Mouse (Mus musculus) heart, adult 2 months (tissue): ENCODE measurements around the gene Rpap1. TPM values are rescaled to one million over a fixed set of nuclear protein-coding genes. Genes with fewer than 3 reads are reported as not detected.
A peak's percentile ranks its signal among the peaks of the same experiment; 100 is the strongest.

Source experiments
- DNase-seq, 2 experiments: peaks; one replicate each; pipeline ENCODE4 v3.0.0; 2021
- H3K27ac ChIP-seq: fragments of 200-600 bp; 2 replicates; pipeline ENCODE4 v1.8.1; 2022
- H3K27me3 ChIP-seq: fragments of 200-500 bp; 2 replicates; pipeline ENCODE4 v1.6.1; 2012; ENCODE audit warnings: mild to moderate bottlenecking, low read length, inconsistent platforms, mixed read lengths; ENCODE audit not compliant: control insufficient read depth, insufficient read depth
- H3K36me3 ChIP-seq: fragments of 200-500 bp; 2 replicates; pipeline ENCODE4 v1.6.1; 2012; ENCODE audit warnings: low read length, inconsistent platforms; ENCODE audit not compliant: control insufficient read depth, insufficient read depth
- H3K4me1 ChIP-seq: fragments of 200-500 bp; 2 replicates; pipeline ENCODE4 v1.6.1; 2011; ENCODE audit warnings: low read length; ENCODE audit not compliant: control insufficient read depth, insufficient read depth
- H3K4me3 ChIP-seq: fragments of 200-600 bp; 2 replicates; pipeline ENCODE4 v1.8.1; 2022
- H3K79me2 ChIP-seq: fragments of 200-500 bp; replicated peaks from 2 replicates; pipeline ENCODE4 v1.6.1; 2012; ENCODE audit warnings: mild to moderate bottlenecking, inconsistent platforms, low read length, moderate library complexity, mixed read lengths; ENCODE audit not compliant: control insufficient read depth, insufficient read depth
- H3K9ac ChIP-seq: fragments of 200-500 bp; 2 replicates; pipeline ENCODE4 v1.6.1; 2012; ENCODE audit warnings: low read depth, mild to moderate bottlenecking, control low read depth, inconsistent platforms, low read length, mixed read lengths
- CTCF ChIP-seq: fragments of 200-600 bp; IDR thresholded peaks from 2 replicates; pipeline ENCODE4 v1.8.1; 2022; ENCODE audit warnings: antibody characterized with exemption, mild to moderate bottlenecking, moderate library complexity
- EP300 ChIP-seq: fragments of 200-500 bp; IDR thresholded peaks from 2 replicates; pipeline ENCODE4 v1.6.1; 2011; ENCODE audit warnings: low read depth, low read length, control low read depth; ENCODE audit not compliant: insufficient read depth
- POLR2A ChIP-seq: fragments of 200-500 bp; IDR thresholded peaks from 2 replicates; pipeline ENCODE4 v1.6.1; 2011; ENCODE audit warnings: mild to moderate bottlenecking, low read depth, low read length, control low read depth; ENCODE audit not compliant: insufficient read depth
- WGBS: fragments of 180-500 bp; shearing (Covaris S2); methylation state at CpG from one replicate; pipeline ENCODE4 v1.1.7; 2018; 5-methylcytosine and 5-hydroxymethylcytosine counted together
- intact Hi-C: fragments of 180-260 bp; cut with DNase I; formaldehyde crosslinking; loops from one replicate; pipeline ENCODE4 v1.15.1; 2025
- polyA plus RNA-seq: library from polyadenylated mRNA; depleted of rRNA; stranded (reverse); fragments of >200 nt; gene quantifications from 2 replicates; pipeline ENCODE4 v1.2.3, GENCODE M21; 2012
- total RNA-seq, 2 experiments: library from RNA; stranded (reverse); gene quantifications; 2 replicates each; pipeline ENCODE4 v1.2.3; 2021

The Rpap1 gene
- total and polyA plus RNA-seq, 3 experiments, result 12.1 to 13.3 (median 12.2) TPM

GRCm38 (mm10) chr2:119816611-119817010 lies 29.3 kb upstream of the Rpap1 start:
- Histone ChIP-seq H3K4me1 (no peaks in the 10 kb centered on the region; the same call in 1 of the 2 replicates), H3K27me3 (no peaks in the 10 kb centered on the region), H3K27ac (no peak overlapping the region), H3K4me3 (no peak overlapping the region), H3K36me3 (no peaks in the 10 kb centered on the region), H3K79me2 (no peaks in the 10 kb centered on the region), H3K9ac (no peak overlapping the region)
- 94% methylated on average over 13 of the region's 13 CpGs for WGBS
- DNase-seq, result no peak
- intact Hi-C loops, result no loop called here
- TF ChIP-seq POLR2A (no peak), CTCF (no peak), EP300 (no peak)

GRCm38 (mm10) chr2:119814376-119814933 lies 27.1 kb upstream of the Rpap1 start:
- Histone ChIP-seq H3K4me1 (no peaks in the 10 kb centered on the region; the same call in 1 of the 2 replicates), H3K36me3 (no peaks in the 10 kb centered on the region), H3K4me3 (no peak overlapping the region), H3K27me3 (no peaks in the 10 kb centered on the region), H3K9ac (no peak overlapping the region), H3K27ac (no peak overlapping the region), H3K79me2 (no peaks in the 10 kb centered on the region)
- TF ChIP-seq POLR2A (no peak), EP300 (no peak), CTCF (no peak)
- 64% methylated on average over 7 of the region's 7 CpGs for WGBS
- peak in 1 of 2 experiments; percentile 24 for DNase-seq
- intact Hi-C loops, result no loop called here

GRCm38 (mm10) chr2:119811490-119812146 lies 24.3 kb upstream of the Rpap1 start:
- Histone ChIP-seq H3K27ac (no peak overlapping the region), H3K79me2 (no peaks in the 10 kb centered on the region), H3K36me3 (no peaks in the 10 kb centered on the region), H3K9ac (no peak overlapping the region), H3K4me1 (no peaks in the 10 kb centered on the region; the same call in 1 of the 2 replicates), H3K4me3 (no peak overlapping the region), H3K27me3 (no peaks in the 10 kb centered on the region)
- 67% methylated on average over 14 of the region's 14 CpGs for WGBS
- no peak for DNase-seq
- TF ChIP-seq POLR2A, result no peak
- TF ChIP-seq EP300, result no peak
- TF ChIP-seq CTCF, result no peak
- intact Hi-C loops, result no loop called here

GRCm38 (mm10) chr2:119810890-119811289 lies 23.6 kb upstream of the Rpap1 start:
- WGBS, result 86% methylated on average over 12 of the region's 12 CpGs
- Histone ChIP-seq H3K9ac (no peak overlapping the region), H3K27ac (no peak overlapping the region), H3K27me3 (no peaks in the 10 kb centered on the region), H3K36me3 (no peaks in the 10 kb centered on the region), H3K4me1 (no peaks in the 10 kb centered on the region; the same call in 1 of the 2 replicates), H3K79me2 (no peaks in the 10 kb centered on the region), H3K4me3 (no peak overlapping the region)
- no peak for TF ChIP-seq POLR2A
- TF ChIP-seq CTCF, result no peak
- TF ChIP-seq EP300, result no peak
- intact Hi-C loops, result no loop called here
- DNase-seq, result no peak

GRCm38 (mm10) chr2:119808881-119809280 lies 21.5 kb upstream of the Rpap1 start:
- TF ChIP-seq CTCF, result no peak
- no peak for TF ChIP-seq POLR2A
- no peak for DNase-seq
- no peaks in the 10 kb centered on the region for H3K79me2 ChIP-seq
- no peak overlapping the region for H3K4me3 ChIP-seq
- WGBS, result 53% methylated on average over 4 of the region's 4 CpGs
- no peaks in the 10 kb centered on the region for H3K4me1 ChIP-seq
- intact Hi-C loops, result no loop called here
- H3K27me3 ChIP-seq, result no peaks in the 10 kb centered on the region
- no peak overlapping the region for H3K27ac ChIP-seq
- no peaks in the 10 kb centered on the region for H3K36me3 ChIP-seq
- no peak overlapping the region for H3K9ac ChIP-seq

GRCm38 (mm10) chr2:119808438-119808837 lies 21.1 kb upstream of the Rpap1 start:
- intact Hi-C loops, result no loop called here
- WGBS, result 55% methylated on average over 4 of the region's 4 CpGs

More at GRCm38 (mm10) chr2:119808438-119808837, 21.1 kb upstream of the Rpap1 start:
- DNase-seq, result no peak
- no peak overlapping the region for H3K4me3 ChIP-seq
- no peaks in the 10 kb centered on the region for H3K4me1 ChIP-seq
- H3K36me3 ChIP-seq, result no peaks in the 10 kb centered on the region
- H3K9ac ChIP-seq, result no peak overlapping the region
- H3K79me2 ChIP-seq, result no peaks in the 10 kb centered on the region
- TF ChIP-seq CTCF (no peak), POLR2A (no peak), EP300 (no peak)
- H3K27ac ChIP-seq, result no peak overlapping the region
- H3K27me3 ChIP-seq, result no peaks in the 10 kb centered on the region
